In genomic region chr4:95152431-95153115, GRCm38 (mm10) we compare ENCODE assay signal across 18 mouse cellular contexts.
DNase-seq lines count a peak whose midpoint lies in the region; ATAC-seq lines count a peak whose summit lies in the region.
"Had no signal": no experiment of that assay in that cellular context is flagged by ENCODE, and none has a peak within 500 bp of the region (broad histone marks: within the 10 kb centered on the region; RNA-seq: fewer than 3 reads in every experiment).

No protein-coding gene starts in this region.

- peak overlapping the region; percentile 15 for H3K27ac ChIP-seq in liver, embryonic 13.5 days
- H3K27ac ChIP-seq in liver, embryonic 11.5 days (ENCODE audit: low read depth, low read length), result no peak overlapping the region
- 0 out of 2 replicates have a peak overlapping the region, but pooled peaks have one; percentile 0 for H3K27ac ChIP-seq in embryonic facial prominence, embryonic 10.5 days (replicated peaks)
- H3K27ac ChIP-seq: hindbrain, embryonic 14.5 days had no signal

- H3K9me3 ChIP-seq in liver, embryonic 13.5 days (replicated peaks), result no peaks in the 10 kb centered on the region
- H3K9me3 ChIP-seq in liver, embryonic 11.5 days (ENCODE audit: control insufficient read depth, low read length), result no peaks in the 10 kb centered on the region
- no peaks in the 10 kb centered on the region for H3K9me3 ChIP-seq in embryonic facial prominence, embryonic 10.5 days
- H3K9me3 ChIP-seq: embryonic facial prominence, embryonic 15.5 days; forebrain, embryonic 10.5 days; heart, embryonic 10.5 days; intestine, embryonic 15.5 days had no signal

- ATAC-seq in liver, embryonic 13.5 days (ENCODE audit: low read depth), result no peak
- ATAC-seq in liver, embryonic 11.5 days (replicated peaks; ENCODE audit: low FRiP score), result no peak
- ATAC-seq: activated CD4-positive, CD25-positive, alpha-beta regulatory T cell, adult 4 months; Patski had no signal

- peak overlapping the region; percentile 11; the same call in 1 of the 2 replicates for H3K9ac ChIP-seq in liver, embryonic 13.5 days
- H3K9ac ChIP-seq in liver, embryonic 11.5 days (ENCODE audit: low read depth, low read length), result no peak overlapping the region
- H3K9ac ChIP-seq: embryonic facial prominence, embryonic 15.5 days; hindbrain, embryonic 14.5 days; intestine, embryonic 15.5 days had no signal

- 68% methylated on average over 4 of the region's 4 CpGs for WGBS in liver, embryonic 13.5 days (ENCODE audit: insufficient replicate concordance)
- 72% methylated on average over 4 of the region's 4 CpGs for WGBS in liver, embryonic 11.5 days
- 80% methylated on average over 4 of the region's 4 CpGs for WGBS in embryonic facial prominence, embryonic 10.5 days

- no peaks in the 10 kb centered on the region for H3K27me3 ChIP-seq in liver, embryonic 13.5 days
- H3K27me3 ChIP-seq in liver, embryonic 11.5 days (replicated peaks; ENCODE audit: control insufficient read depth, insufficient read depth, low read length), result no peaks in the 10 kb centered on the region
- H3K27me3 ChIP-seq in embryonic facial prominence, embryonic 10.5 days (replicated peaks; ENCODE audit: low read depth, poor library complexity, severe bottlenecking), result no peaks in the 10 kb centered on the region
- H3K27me3 ChIP-seq: CH12.LX; embryonic facial prominence, embryonic 15.5 days; intestine, embryonic 15.5 days; Patski had no signal

- peak; percentile 54 for DNase-seq in gastrocnemius, postnatal 25 days
- DNase-seq in gastrocnemius, postnatal 36 days, result no peak
- DNase-seq in liver, embryonic 13.5 days, result no peak
- no peak for DNase-seq in liver, embryonic 11.5 days (ENCODE audit: low spot score)
- no peak for DNase-seq in embryonic facial prominence, embryonic 10.5 days (ENCODE audit: low spot score)
- no peak for DNase-seq in right cerebral cortex, postnatal 10 days (ENCODE audit: low spot score in 2 of 2)
- DNase-seq: adrenal gland, postnatal 14 days; cerebellum, adult 2 months; gastrocnemius, postnatal 14 days had no signal

- H3K4me1 ChIP-seq in liver, embryonic 13.5 days (replicated peaks), result peaks cover 55% of the 10 kb centered on the region
- peaks cover 39% of the 10 kb centered on the region for H3K4me1 ChIP-seq in liver, embryonic 11.5 days (replicated peaks; ENCODE audit: control insufficient read depth, insufficient read depth, low read length)
- peaks cover 24% of the 10 kb centered on the region for H3K4me1 ChIP-seq in embryonic facial prominence, embryonic 10.5 days

- H3K4me2 ChIP-seq in liver, embryonic 13.5 days, result no peak overlapping the region
- no peak overlapping the region for H3K4me2 ChIP-seq in liver, embryonic 11.5 days
- H3K4me2 ChIP-seq: embryonic facial prominence, embryonic 15.5 days; hindbrain, embryonic 14.5 days; intestine, embryonic 15.5 days had no signal

- no peaks in the 10 kb centered on the region for H3K36me3 ChIP-seq in liver, embryonic 13.5 days
- H3K36me3 ChIP-seq in liver, embryonic 11.5 days (ENCODE audit: control insufficient read depth, insufficient read depth, low read length), result no peaks in the 10 kb centered on the region
- H3K36me3 ChIP-seq in embryonic facial prominence, embryonic 10.5 days (replicated peaks), result no peaks in the 10 kb centered on the region
- H3K36me3 ChIP-seq: embryonic facial prominence, embryonic 15.5 days; forebrain, embryonic 10.5 days; heart, embryonic 10.5 days; intestine, embryonic 15.5 days had no signal

- H3K4me3 ChIP-seq in liver, embryonic 13.5 days (replicated peaks), result no peak overlapping the region
- H3K4me3 ChIP-seq in liver, embryonic 11.5 days (ENCODE audit: low read depth, low read length), result no peak overlapping the region
- H3K4me3 ChIP-seq in embryonic facial prominence, embryonic 10.5 days, result no peak overlapping the region
- H3K4me3 ChIP-seq: embryonic facial prominence, embryonic 15.5 days; erythroblast, embryonic 14.5 days; forebrain, embryonic 10.5 days; heart, embryonic 10.5 days; intestine, embryonic 15.5 days had no signal

- intact Hi-C loops in gastrocnemius, postnatal 36 days (cut with DNase I), result loop anchor here (5.0 kb wide), 1 partner anchor 75 kb away; no protein-coding TSS in a partner anchor
